ENCODE assay signal across 7 mouse cellular contexts in genomic region chr14:75445281-75445947, GRCm38 (mm10). TPM values are rescaled to one million over a fixed set of nuclear protein-coding genes. Genes with fewer than 3 reads are reported as not detected.
DNase-seq lines count a peak whose midpoint lies in the region; ATAC-seq and TF ChIP-seq lines count a peak whose summit lies in the region.

No protein-coding gene starts in this region.

- ATAC-seq in intestine, postnatal 0 days: peak; percentile 41

- no peak overlapping the region for H3K27ac ChIP-seq in intestine, postnatal 0 days (ENCODE audit: low read depth, low read length)
- peak overlapping the region; percentile 68 for H3K27ac ChIP-seq in midbrain, embryonic 10.5 days (replicated peaks)

- no peaks in the 10 kb centered on the region for H3K27me3 ChIP-seq in intestine, postnatal 0 days (replicated peaks; ENCODE audit: control insufficient read depth, insufficient read depth, low read length)
- no peaks in the 10 kb centered on the region for H3K27me3 ChIP-seq in midbrain, embryonic 10.5 days (ENCODE audit: low read depth, poor library complexity, severe bottlenecking)

- no peaks in the 10 kb centered on the region for H3K36me3 ChIP-seq in intestine, postnatal 0 days (ENCODE audit: control insufficient read depth, insufficient read depth)
- no peaks in the 10 kb centered on the region for H3K36me3 ChIP-seq in midbrain, embryonic 10.5 days

- DNase-seq in adrenal gland, postnatal 25 days: peak; percentile 77
- peak; percentile 88 for DNase-seq in embryo, embryonic 10.5 days (ENCODE audit: low spot score)
- peak; percentile 62 to 76 for DNase-seq in heart, adult 18-20 months
- peak; percentile 63 for DNase-seq in left cerebral cortex, postnatal 4 days
- peak; percentile 69 for DNase-seq in midbrain, embryonic 10.5 days (ENCODE audit: low spot score)
- peak; percentile 69 to 74 for DNase-seq in spleen, adult 18-20 months

- peak overlapping the region; percentile 20 for H3K4me3 ChIP-seq in intestine, postnatal 0 days (ENCODE audit: low read depth, low read length)
- H3K4me3 ChIP-seq in midbrain, embryonic 10.5 days: peak overlapping the region; percentile 54

- no peak for TF ChIP-seq CTCF in intestine, postnatal 0 days (IDR thresholded peaks at IDR 0.05; ENCODE audit: low read depth)

- intact Hi-C loops in left cerebral cortex, postnatal 4 days (cut with DNase I): no loop called here

- no peaks in the 10 kb centered on the region; the same call in 1 of the 2 replicates for H3K4me1 ChIP-seq in intestine, postnatal 0 days (replicated peaks; ENCODE audit: control insufficient read depth, insufficient read depth, low read length)
- H3K4me1 ChIP-seq in midbrain, embryonic 10.5 days: peaks cover 15% of the 10 kb centered on the region

- 6% methylated on average over 15 of the region's 15 CpGs for WGBS in intestine, postnatal 0 days
- 13% methylated on average over 15 of the region's 15 CpGs for WGBS in midbrain, embryonic 10.5 days

- H3K9me3 ChIP-seq in intestine, postnatal 0 days (ENCODE audit: control insufficient read depth): no peaks in the 10 kb centered on the region
- H3K9me3 ChIP-seq in midbrain, embryonic 10.5 days (replicated peaks): no peaks in the 10 kb centered on the region

- no peak overlapping the region for H3K9ac ChIP-seq in intestine, postnatal 0 days (ENCODE audit: low read depth, low read length)

- H3K4me2 ChIP-seq in intestine, postnatal 0 days (replicated peaks; ENCODE audit: low read depth): peak overlapping the region; percentile 57

RNA-seq across cellular contexts. Expression of gene Siah3, which starts 10.4 kb away (rescaled TPM):
- total RNA-seq in adrenal gland, postnatal 25 days (2021): 0.33 and 0.46 TPM in 2 replicates
- total RNA-seq in heart, adult 18-20 months (2021): not detected
- polyA plus RNA-seq in intestine, postnatal 0 days (2015; fragmentation: Nextera tagmentation; extraction: Ambion mirVana): not detected in 2 replicates
- total RNA-seq in left cerebral cortex, postnatal 4 days (2021): 10 to 100 TPM in 1 of 2 experiments, 1 to 10 TPM in 1; 9.5 to 10.1 TPM
- 0.33 and 0.66 TPM in 2 replicates for polyA plus RNA-seq in midbrain, embryonic 10.5 days (2016; fragmentation: Nextera tagmentation; extraction: Ambion mirVana)
